Mouse (Mus musculus) adrenal gland, postnatal 4 days (tissue): ENCODE measurements around the gene Gltp. TPM values are rescaled to one million over a fixed set of nuclear protein-coding genes. Genes with fewer than 3 reads are reported as not detected.

Experiments
- DNase-seq, 2 experiments: peaks; one replicate each; pipeline ENCODE4 v3.0.0; 2021 to 2022; ENCODE audit warnings: low spot score in 2 of 2, mixed read lengths in 2 of 2
- total RNA-seq, 2 experiments: library from RNA; stranded (reverse); gene quantifications; 2 replicates each; pipeline ENCODE4 v1.2.3; 2021

The Gltp gene
- total RNA-seq, 2 experiments from 2014 or later: 49.5 to 53.4 TPM

- DNase-seq: no peak
These were observed 26.0 kb downstream of the Gltp start for GRCm38 (mm10) chr5:114664750-114665149.

DNA sequence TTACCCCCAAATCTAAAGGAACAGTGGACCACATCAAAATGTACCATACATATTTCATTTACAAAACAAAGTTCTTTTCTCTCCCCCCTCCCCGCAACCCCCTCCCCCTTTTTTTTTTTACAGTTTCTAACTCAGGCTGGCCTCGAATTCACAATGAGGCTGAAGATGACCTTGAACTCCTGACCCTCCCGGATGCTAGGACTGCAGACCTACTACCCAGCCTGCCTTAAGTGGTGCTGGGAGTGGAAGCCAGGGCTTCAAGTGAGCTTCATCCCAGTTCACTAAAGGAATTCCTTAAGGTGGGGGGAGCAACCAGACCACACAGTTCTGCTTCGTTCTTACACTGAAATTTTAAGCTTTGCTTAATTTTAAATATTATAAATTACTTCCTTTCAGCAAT lies 26.6 kb downstream of the Gltp start:
- no peak for DNase-seq

DNA sequence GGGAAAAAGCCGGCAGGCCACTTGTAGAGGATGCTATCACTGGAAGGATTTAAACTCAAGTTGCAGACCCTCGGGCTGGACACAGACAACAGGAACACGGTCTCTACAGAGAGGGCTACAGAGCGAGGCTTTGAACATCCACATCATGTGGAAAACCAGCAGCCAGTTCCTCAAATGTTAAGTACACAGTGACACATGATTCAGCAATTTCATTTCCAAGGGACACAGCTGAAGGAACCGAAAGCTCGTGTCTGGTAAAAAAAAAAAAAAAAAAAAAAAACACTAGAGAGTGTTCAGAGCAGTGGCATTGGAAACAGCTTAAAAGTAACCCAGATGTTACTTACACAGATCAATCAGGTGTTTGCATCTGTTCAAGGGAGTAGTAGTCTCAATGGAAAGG lies 29.8 kb downstream of the Gltp start:
- DNase-seq: no peak

DNA sequence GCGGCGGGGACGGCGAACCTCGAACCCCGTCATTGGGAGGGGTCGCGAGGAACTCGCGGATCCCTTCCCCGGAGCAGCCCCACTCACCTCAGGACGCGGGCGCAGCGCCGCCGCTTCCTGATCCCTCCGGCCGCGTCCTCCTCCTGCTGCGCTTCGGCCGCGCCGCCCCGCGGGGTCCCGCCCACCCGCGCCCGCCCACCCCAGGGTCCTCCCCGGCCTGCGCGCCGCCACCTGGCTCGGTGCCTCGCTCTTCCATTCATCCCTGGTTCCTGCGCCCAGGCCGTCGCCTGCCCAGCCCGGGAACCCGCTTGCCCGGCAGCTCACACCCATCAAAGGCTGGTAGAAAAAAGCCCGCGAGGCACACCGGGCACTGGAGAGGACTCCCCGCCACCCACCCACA lies 32.5 kb downstream of the Gltp start, which contains the start of gene Trpv4:
TSS of gene Trpv4 (minus strand) at position 167 of the 400 bp plus-strand sequence.
- DNase-seq: no peak

GRCm38 (mm10) chr5:114657426-114657825 lies 33.4 kb downstream of the Gltp start:
- DNase-seq: no peak

- no peak for DNase-seq
These were observed 34.5 kb downstream of the Gltp start for GRCm38 (mm10) chr5:114656305-114656704.

- no peak for DNase-seq
These were observed 35.1 kb downstream of the Gltp start for GRCm38 (mm10) chr5:114655721-114656120.

GRCm38 (mm10) chr5:114653656-114654437 lies 36.9 kb downstream of the Gltp start:
- no peak for DNase-seq

GRCm38 (mm10) chr5:114651449-114651848 lies 39.3 kb downstream of the Gltp start:
- DNase-seq: no peak

DNA sequence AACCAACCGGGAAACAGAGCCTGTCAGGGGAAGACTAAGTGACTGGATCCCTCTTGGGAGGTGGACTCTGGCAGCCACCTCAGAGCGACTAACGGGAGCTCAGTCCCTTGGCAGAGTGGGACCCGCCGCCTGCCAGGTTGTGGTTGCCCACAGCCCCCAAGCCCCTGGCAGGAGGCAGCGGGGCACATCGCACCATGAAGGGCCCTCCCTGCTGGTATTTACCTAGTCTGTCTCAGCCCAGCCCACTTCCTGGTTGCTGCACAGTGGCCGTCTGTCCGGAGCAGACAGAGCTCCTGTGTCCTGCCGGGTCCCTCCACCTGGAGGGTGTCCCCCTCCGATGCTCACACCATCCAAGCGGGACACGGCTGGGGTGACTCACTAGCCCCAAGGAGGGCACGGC lies 39.8 kb downstream of the Gltp start:
- no peak for DNase-seq

- no peak for DNase-seq
These were observed 42.0 kb downstream of the Gltp start for GRCm38 (mm10) chr5:114648728-114649311.

- no peak for DNase-seq
These were observed 43.4 kb downstream of the Gltp start for GRCm38 (mm10) chr5:114647211-114647974.

DNA sequence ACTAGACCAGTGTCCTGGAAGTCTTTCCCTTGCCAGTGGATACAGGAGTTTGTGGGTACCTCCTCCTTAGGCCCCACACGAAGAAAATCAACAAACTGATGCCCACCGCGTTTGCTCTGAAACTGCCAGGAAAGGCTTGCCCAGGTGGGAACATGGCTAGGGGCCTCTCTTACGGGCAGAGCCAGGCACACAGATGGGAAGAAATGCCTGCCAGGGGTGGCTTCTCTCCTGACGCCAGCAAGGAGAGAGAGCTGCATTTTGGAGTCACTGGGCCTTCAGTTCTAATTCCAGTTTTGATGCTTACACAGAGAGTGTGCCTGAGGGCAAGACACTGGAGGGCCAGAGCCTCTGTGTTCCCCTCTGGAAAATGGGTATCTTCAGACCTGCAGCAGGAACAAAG lies 44.9 kb downstream of the Gltp start:
- DNase-seq: no peak

- DNase-seq: no peak
These were observed 45.9 kb downstream of the Gltp start for GRCm38 (mm10) chr5:114644918-114645317.

DNA sequence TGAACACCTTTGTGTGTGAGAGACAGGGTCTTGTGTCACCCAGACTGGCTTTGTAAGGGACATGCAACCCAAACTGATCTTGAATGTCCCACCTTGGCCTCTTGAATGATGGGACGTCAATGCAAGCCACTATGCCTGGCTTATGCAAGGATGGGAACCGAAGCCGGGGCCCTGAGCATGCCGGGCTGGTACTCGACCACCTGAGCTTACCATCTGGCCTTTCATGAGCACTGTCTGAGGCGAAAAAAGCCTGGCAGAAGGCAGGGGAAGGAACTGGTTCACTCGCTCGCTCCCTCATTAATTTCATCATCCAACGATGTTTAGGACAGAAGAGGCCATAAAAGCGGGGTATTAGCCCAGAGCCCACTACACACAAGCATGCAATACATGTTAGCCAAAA lies 50.0 kb downstream of the Gltp start:
- no peak for DNase-seq

GRCm38 (mm10) chr5:114639645-114639957 lies 51.2 kb downstream of the Gltp start:
- no peak for DNase-seq

GRCm38 (mm10) chr5:114638769-114639644 lies 51.8 kb downstream of the Gltp start:
- peak; percentile 73 to 77 for DNase-seq

DNA sequence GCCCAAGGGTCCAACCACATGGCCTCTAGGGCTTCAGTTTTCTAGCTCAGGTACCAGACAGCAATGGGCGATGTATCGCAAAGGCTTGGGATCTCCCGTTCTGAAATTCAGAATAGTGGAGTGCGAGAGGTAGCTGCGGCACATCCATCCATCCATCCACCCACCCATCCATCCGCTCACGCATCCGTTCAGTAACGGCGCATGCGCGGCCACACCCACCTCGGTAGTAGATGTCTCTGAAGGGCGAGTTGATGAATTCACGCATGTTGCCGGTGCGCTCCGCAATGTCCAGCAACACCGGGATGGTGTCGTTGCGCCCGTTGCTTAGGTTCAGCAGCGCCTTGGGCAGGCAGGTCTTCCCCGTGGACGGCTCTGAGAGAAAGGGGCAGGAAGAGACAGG lies 54.7 kb downstream of the Gltp start:
- DNase-seq: no peak

DNA sequence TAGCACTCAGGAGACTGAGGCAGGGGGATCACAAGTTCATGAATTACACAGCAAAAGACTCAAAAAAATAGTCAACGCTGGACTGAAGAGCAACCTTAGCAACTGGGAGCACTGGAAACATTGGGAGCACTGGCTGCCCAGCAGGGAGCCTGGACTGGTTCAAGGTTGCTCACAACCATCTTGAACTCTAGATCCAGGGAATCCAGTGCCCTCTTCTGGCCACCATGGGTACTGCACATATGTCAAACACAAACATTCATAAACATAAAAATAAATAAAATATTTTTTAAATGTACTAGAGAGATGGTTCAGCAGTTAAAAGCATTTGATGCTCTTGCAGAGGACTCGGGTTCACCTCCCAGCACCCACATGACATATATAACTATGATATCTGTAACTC lies 59.4 kb downstream of the Gltp start:
- no peak for DNase-seq

- DNase-seq: peak in 1 of 2 experiments; percentile 55
These were observed 65.2 kb downstream of the Gltp start for GRCm38 (mm10) chr5:114625590-114625989.

GRCm38 (mm10) chr5:114620305-114620704 lies 70.5 kb downstream of the Gltp start:
- DNase-seq: no peak
